Mouse (Mus musculus): ENCODE measurements around the gene Rai1.
A peak's percentile ranks its signal among the peaks of the same experiment; 100 is the strongest.

Rai1 gene

GRCm38 (mm10) chr11:60104810-60105592 is at the start of gene Rai1:
Rai1 (plus strand) TSS chr11:60105013.
- DNase-seq = peak; percentile 96

GRCm38 (mm10) chr11:60056520-60056919 is 48.3 kb upstream of the Rai1 start:
- no peak for DNase-seq

GRCm38 (mm10) chr11:60057987-60058386 is 46.8 kb upstream of the Rai1 start:
- DNase-seq = no peak

- DNase-seq = no peak
Measured at GRCm38 (mm10) chr11:60058441-60058840, 46.4 kb upstream of the Rai1 start.

- DNase-seq = no peak
Measured at GRCm38 (mm10) chr11:60060026-60060425, 44.8 kb upstream of the Rai1 start.

GRCm38 (mm10) chr11:60061504-60062006 is 43.3 kb upstream of the Rai1 start:
- no peak for DNase-seq

- DNase-seq = no peak
Measured at GRCm38 (mm10) chr11:60065267-60065666, 39.5 kb upstream of the Rai1 start.

GRCm38 (mm10) chr11:60067646-60068045 is 37.2 kb upstream of the Rai1 start:
- no peak for DNase-seq

- no peak for DNase-seq
Measured at GRCm38 (mm10) chr11:60068631-60069030, 36.2 kb upstream of the Rai1 start.

GRCm38 (mm10) chr11:60070599-60070998 is 34.2 kb upstream of the Rai1 start:
- peak; percentile 54 for DNase-seq

GRCm38 (mm10) chr11:60071221-60071620 is 33.6 kb upstream of the Rai1 start:
- DNase-seq = no peak

GRCm38 (mm10) chr11:60073121-60073520 is 31.7 kb upstream of the Rai1 start:
- DNase-seq = no peak

- DNase-seq = peak; percentile 35
Measured at GRCm38 (mm10) chr11:60073936-60074502, 30.8 kb upstream of the Rai1 start.

- DNase-seq = no peak
Measured at GRCm38 (mm10) chr11:60076183-60076582, 28.6 kb upstream of the Rai1 start.

- DNase-seq = peak; percentile 82
Measured at GRCm38 (mm10) chr11:60076790-60077189, 28.0 kb upstream of the Rai1 start.

- DNase-seq = peak; percentile 34
Measured at GRCm38 (mm10) chr11:60084589-60084988, 20.2 kb upstream of the Rai1 start.

- DNase-seq = no peak
Measured at GRCm38 (mm10) chr11:60086676-60087075, 18.1 kb upstream of the Rai1 start.

- no peak for DNase-seq
Measured at GRCm38 (mm10) chr11:60088947-60089346, 15.9 kb upstream of the Rai1 start.

GRCm38 (mm10) chr11:60090696-60091421 is 14.0 kb upstream of the Rai1 start:
- DNase-seq = no peak

- DNase-seq = no peak
Measured at GRCm38 (mm10) chr11:60091422-60091761, 13.4 kb upstream of the Rai1 start.

- DNase-seq = no peak
Measured at GRCm38 (mm10) chr11:60093227-60093626, 11.6 kb upstream of the Rai1 start.

GRCm38 (mm10) chr11:60093984-60094587 is 10.7 kb upstream of the Rai1 start:
- no peak for DNase-seq

Measured in kidney, postnatal 14 days (tissue).